Mouse (Mus musculus) liver, embryonic 14.5 days (tissue): ENCODE results near the gene Acbd4. TPM values are rescaled to one million over a fixed set of nuclear protein-coding genes. Genes with fewer than 3 reads are reported as not detected.

Experiments
- ATAC-seq: fragments of 200-750 bp; cut with Nextera tagmentation; 2 replicates; pipeline ENCODE4 v1.8.0; 2017; ENCODE audit warnings: moderate number of reproducible peaks, mild to moderate bottlenecking, moderate library complexity; ENCODE audit not compliant: insufficient read depth
- DNase-seq, 3 experiments: peaks; one replicate each; pipeline ENCODE4 v3.0.0-alpha.2; 2012 to 2013; ENCODE audit warnings: low read depth in 3 of 3, low spot score in 3 of 3
- H3K27ac ChIP-seq: fragments of 300-500 bp; sonication (generic); 2 replicates; pipeline ENCODE4 v1.5.1; 2014; ENCODE audit warnings: moderate library complexity, mild to moderate bottlenecking, control low read depth, inconsistent platforms
- H3K27me3 ChIP-seq: fragments of 300-500 bp; sonication (generic); 2 replicates; pipeline ENCODE4 v1.6.1; 2014; ENCODE audit warnings: mild to moderate bottlenecking, low read length, moderate library complexity; ENCODE audit not compliant: control insufficient read depth, insufficient read depth
- H3K36me3 ChIP-seq: fragments of 300-500 bp; sonication (generic); replicated peaks from 2 replicates; pipeline ENCODE4 v1.6.1; 2014; ENCODE audit warnings: low read depth; ENCODE audit not compliant: control insufficient read depth, insufficient read depth
- H3K4me1 ChIP-seq, 2 experiments: fragments of 200-500 bp in 1 of 2; fragments of 300-500 bp in 1 of 2; sonication (generic) in 1 of 2; replicated peaks; 2 replicates each; pipeline ENCODE4 v1.6.1; 2012 to 2014; ENCODE audit warnings: antibody characterized with exemption in 1 of 2, inconsistent platforms in 1 of 2, low read length in 1 of 2; ENCODE audit not compliant: control insufficient read depth in 2 of 2, insufficient read depth in 2 of 2
- H3K4me2 ChIP-seq: fragments of 300-500 bp; sonication (generic); 2 replicates; pipeline ENCODE4 v1.6.1; 2014; ENCODE audit warnings: low read depth, mild to moderate bottlenecking, control low read depth, moderate library complexity
- H3K4me3 ChIP-seq, 2 experiments: fragments of 200-500 bp in 1 of 2; fragments of 300-500 bp in 1 of 2; sonication (generic) in 1 of 2; 2 replicates each; pipeline ENCODE4 v1.5.1; 2012 to 2014; ENCODE audit warnings: low read depth in 2 of 2, low read length in 2 of 2, mild to moderate bottlenecking in 2 of 2, control low read depth in 1 of 2, inconsistent platforms in 1 of 2, moderate library complexity in 1 of 2; ENCODE audit not compliant: insufficient read depth in 1 of 2
- H3K9ac ChIP-seq: fragments of 300-500 bp; sonication (generic); replicated peaks from 2 replicates; pipeline ENCODE4 v1.6.1; 2014; ENCODE audit warnings: mild to moderate bottlenecking, control low read depth, moderate library complexity
- H3K9me3 ChIP-seq: fragments of 300-500 bp; sonication (generic); 2 replicates; pipeline ENCODE4 v1.6.1; 2016; ENCODE audit warnings: low read length, mixed read lengths; ENCODE audit not compliant: control insufficient read depth
- CTCF ChIP-seq: IDR thresholded peaks from 2 replicates; pipeline ENCODE4 v1.5.1; 2016; ENCODE audit warnings: antibody characterized with exemption, low read depth, control low read depth
- EP300 ChIP-seq: IDR thresholded peaks from 2 replicates; pipeline ENCODE4 v1.6.1; 2016; ENCODE audit warnings: antibody characterized with exemption, low read depth
- WGBS: fragments of 180-500 bp; shearing (Covaris S2); extraction: QIAGEN DNeasy Blood & Tissue Kit; methylation state at CpG from one replicate; pipeline ENCODE4 v1.1.7; 2014; ENCODE audit not compliant: insufficient replicate concordance; 5-methylcytosine and 5-hydroxymethylcytosine counted together
- polyA plus RNA-seq, 2 experiments: library from polyadenylated mRNA; depleted of rRNA in 1 of 2; stranded (reverse) in 1 of 2; unstranded in 1 of 2; fragments of >200 nt; fragmentation: Nextera tagmentation in 1 of 2; extraction: Ambion mirVana in 1 of 2; gene quantifications; 2 replicates each; pipeline versions ENCODE4 v1.2.1 to v1.2.3; 2012 to 2014

The Acbd4 gene
- polyA plus RNA-seq, 2 experiments: 27.3 to 49.7 TPM

DNA sequence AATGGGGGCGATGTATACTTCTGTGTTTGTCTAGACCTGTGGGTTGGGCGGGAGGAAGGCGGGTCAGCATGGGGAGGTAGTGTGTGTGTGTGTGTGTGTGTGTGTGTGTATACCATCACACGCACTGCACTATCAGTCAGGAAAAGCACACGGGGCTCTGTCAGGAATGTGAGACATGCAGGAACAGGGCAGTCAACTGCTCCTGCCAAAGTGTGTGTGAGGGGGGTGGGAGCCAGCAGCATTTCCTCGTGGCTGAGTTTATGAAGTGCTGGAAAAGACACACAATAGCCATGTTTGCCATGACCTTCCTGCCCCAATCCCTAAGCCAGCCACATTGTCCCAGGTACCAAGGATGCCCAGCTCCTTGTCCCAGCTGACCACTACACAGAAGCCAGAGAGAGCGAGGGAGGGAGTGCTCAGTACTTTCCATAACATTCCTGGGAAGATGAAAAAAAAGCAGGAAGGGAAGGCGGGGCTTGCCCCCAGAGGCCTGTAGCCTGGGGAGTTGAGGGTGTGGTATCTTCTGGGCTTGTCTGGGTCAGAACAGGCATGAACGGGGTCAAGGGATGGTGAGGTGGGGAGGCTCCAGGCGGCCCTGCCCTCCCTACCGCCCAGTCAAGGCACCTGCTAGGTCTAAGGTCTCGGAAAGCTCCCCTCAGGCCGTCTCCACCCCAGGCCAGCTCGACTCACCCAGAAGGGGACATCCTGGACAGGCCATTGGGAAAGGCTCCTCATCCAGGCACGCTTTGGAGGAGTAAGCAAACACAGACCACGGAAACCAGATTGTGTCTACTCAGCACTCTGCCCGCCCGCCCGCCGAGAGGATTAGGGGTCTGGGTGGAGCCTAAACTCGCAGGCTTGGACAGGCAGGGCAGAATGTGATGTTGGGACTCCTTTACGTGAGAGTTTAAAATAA is 4.2 kb upstream of the Acbd4 start:
- H3K9me3 ChIP-seq: no peaks in the 10 kb centered on the region
- DNase-seq (no peak), ATAC-seq (no peak)
- H3K4me1 ChIP-seq: peaks cover 2 to 5% of the 10 kb centered on the region in 2 experiments
- WGBS: 32% methylated on average over 22 of the region's 22 CpGs
- H3K36me3 ChIP-seq: no peaks in the 10 kb centered on the region
- no peak overlapping the region for H3K4me2 ChIP-seq
- H3K4me3 ChIP-seq: no peak overlapping the region
- H3K9ac ChIP-seq: no peak overlapping the region
- no peak for TF ChIP-seq EP300
- no peak for TF ChIP-seq CTCF
- peaks cover 25% of the 10 kb centered on the region for H3K27me3 ChIP-seq
- H3K27ac ChIP-seq: no peak overlapping the region

DNA sequence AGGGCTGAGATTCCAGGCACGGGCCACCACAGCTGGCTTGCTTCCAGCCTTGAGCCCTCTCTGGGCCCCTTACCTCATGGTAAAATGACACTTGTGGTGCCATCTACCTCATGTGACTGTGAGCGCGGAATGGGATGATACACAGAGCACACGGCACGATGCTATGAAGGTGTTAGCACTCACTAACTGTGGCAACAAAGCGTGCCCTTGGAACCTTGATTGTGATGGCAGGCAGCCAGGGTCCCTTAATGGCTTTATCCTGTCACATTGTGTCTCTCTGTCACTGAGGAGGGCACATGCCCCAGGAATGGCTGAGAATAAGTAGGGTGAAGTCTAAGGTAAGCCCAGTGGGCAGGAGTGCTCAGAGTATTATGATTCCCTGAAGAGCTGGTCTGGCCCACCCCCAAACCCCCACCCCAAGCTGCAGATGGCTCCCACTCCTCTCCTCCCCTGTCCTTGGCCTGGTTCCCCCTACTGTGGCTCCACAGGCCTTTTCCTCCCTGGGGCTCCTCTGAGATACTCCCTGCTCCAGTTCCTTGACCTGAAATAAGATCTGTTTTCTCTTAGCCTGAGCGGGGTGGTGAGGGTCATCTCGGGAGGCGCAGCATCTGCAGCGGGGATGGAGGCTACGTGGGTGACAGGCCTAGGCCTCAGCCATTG is 2.8 kb upstream of the Acbd4 start:
- no peak overlapping the region for H3K4me2 ChIP-seq
- no peaks in the 10 kb centered on the region for H3K9me3 ChIP-seq
- TF ChIP-seq CTCF: no peak
- no peak for TF ChIP-seq EP300
- peaks cover 6 to 10% of the 10 kb centered on the region in 2 experiments for H3K4me1 ChIP-seq
- ATAC-seq (no peak), DNase-seq (no peak)
- H3K27me3 ChIP-seq: peaks cover 25% of the 10 kb centered on the region
- H3K27ac ChIP-seq: no peak overlapping the region
- no peak overlapping the region for H3K4me3 ChIP-seq
- H3K9ac ChIP-seq: no peak overlapping the region
- H3K36me3 ChIP-seq: no peaks in the 10 kb centered on the region
- 79% methylated on average over 11 of the region's 11 CpGs for WGBS

DNA sequence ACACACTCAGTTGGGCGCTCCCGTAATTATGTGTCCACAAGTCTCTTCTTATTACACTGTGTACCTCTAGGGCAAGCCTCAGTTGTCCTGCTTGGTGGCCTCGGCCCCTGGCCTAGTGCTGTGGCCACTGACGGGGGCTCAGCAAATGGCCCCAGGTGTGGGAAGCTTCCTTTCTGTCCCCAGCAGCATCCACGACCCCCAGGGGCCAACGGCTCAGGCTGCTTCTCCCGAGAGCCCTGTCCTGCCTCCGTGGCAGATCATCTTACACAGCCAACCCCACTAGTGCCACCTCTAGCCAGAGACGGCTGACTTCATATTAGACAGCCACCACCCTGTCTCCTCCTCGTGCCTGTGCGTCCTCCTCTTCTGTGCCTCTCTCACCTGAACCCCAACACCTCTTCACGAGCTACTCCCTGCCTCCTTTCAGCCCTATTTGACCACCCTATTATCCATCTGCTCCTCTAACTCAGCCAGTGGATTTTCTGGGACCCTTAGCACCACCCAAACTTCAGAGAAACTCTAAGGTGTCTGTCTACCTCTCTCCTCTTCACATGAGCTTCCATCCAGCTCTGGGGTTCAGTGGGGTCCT is 2.0 kb upstream of the Acbd4 start:
- DNase-seq (no peak), ATAC-seq (no peak)
- peaks cover 25% of the 10 kb centered on the region for H3K27me3 ChIP-seq
- peaks cover 13 to 17% of the 10 kb centered on the region in 2 experiments for H3K4me1 ChIP-seq
- no peak overlapping the region for H3K9ac ChIP-seq
- H3K4me2 ChIP-seq: no peak overlapping the region
- no peak for TF ChIP-seq EP300
- no peak for TF ChIP-seq CTCF
- H3K36me3 ChIP-seq: no peaks in the 10 kb centered on the region
- no peak overlapping the region for H3K27ac ChIP-seq
- 59% methylated on average over 12 of the region's 12 CpGs for WGBS
- no peaks in the 10 kb centered on the region for H3K9me3 ChIP-seq
- no peak overlapping the region for H3K4me3 ChIP-seq

DNA sequence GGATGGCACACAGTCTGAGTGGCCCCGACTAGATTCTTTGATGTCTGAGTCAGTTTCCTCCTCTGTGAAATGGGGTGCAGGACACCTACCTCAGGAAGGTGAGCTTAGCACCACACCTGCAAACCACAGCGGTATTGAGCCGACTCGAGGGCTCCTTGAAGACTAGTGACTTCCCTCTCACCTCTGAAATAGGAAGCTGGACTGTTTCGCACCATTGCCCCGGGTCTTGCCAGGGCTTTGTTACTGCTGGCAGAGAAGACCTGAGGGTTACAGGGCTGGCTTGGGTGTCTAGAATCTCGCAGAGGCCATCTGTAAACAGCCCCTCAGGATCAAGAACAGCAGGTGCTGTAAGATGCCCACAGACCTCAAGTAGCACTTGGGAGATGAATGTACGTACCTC is 1.1 kb upstream of the Acbd4 start:
- Histone ChIP-seq H3K27ac (no peak overlapping the region), H3K9me3 (no peaks in the 10 kb centered on the region), H3K9ac (no peak overlapping the region), H3K4me3 (no peak overlapping the region), H3K4me2 (no peak overlapping the region), H3K36me3 (peaks cover 2% of the 10 kb centered on the region), H3K27me3 (peaks cover 25% of the 10 kb centered on the region), H3K4me1 (peaks cover 19 to 24% of the 10 kb centered on the region in 2 experiments)
- ATAC-seq (no peak), DNase-seq (no peak)
- TF ChIP-seq EP300 (no peak), CTCF (no peak)
- 54% methylated on average over 8 of the region's 8 CpGs for WGBS
